Mouse (Mus musculus): Measurements from ENCODE around the gene Pde4c. TPM values are rescaled to one million over a fixed set of nuclear protein-coding genes. Genes with fewer than 3 reads are reported as not detected.
A peak's percentile ranks its signal among the peaks of the same experiment; 100 is the strongest.

Gene Pde4c
- polyA plus RNA-seq, 2 experiments: 0.38 TPM; not detected in 1

- Histone ChIP-seq H3K27me3 (ENCODE audit: control insufficient read depth, insufficient read depth, low read length) (no peaks in the 10 kb centered on the region), H3K4me1 (ENCODE audit: control insufficient read depth, insufficient read depth, low read length) (peaks cover 28% of the 10 kb centered on the region), H3K9ac (ENCODE audit: low read depth, low read length, severe bottlenecking) (peak overlapping the region; percentile 62), H3K9me3 (ENCODE audit: control insufficient read depth, low read length) (no peaks in the 10 kb centered on the region), H3K4me3 (replicated peaks; ENCODE audit: low read length) (peak overlapping the region; percentile 34), H3K36me3 (ENCODE audit: control insufficient read depth, insufficient read depth, low read length) (no peaks in the 10 kb centered on the region), H3K4me2 (replicated peaks; ENCODE audit: low read depth, low read length, severe bottlenecking) (peak overlapping the region; percentile 59), H3K27ac (replicated peaks; ENCODE audit: low read depth, low read length) (peak overlapping the region; percentile 77)
- DNase-seq (ENCODE audit: low spot score) (peak; percentile 59), ATAC-seq (ENCODE audit: low FRiP score, low read depth) (peak; percentile 69)
- 0% methylated on average over 9 of the region's 20 CpGs for WGBS
- TF ChIP-seq POLR2A (IDR thresholded peaks at IDR 0.05; ENCODE audit: borderline replicate concordance, extremely low read depth, insufficient read depth, insufficient read length): 0 out of 2 replicates have a peak, but pooled peaks have one; percentile 32
These were observed 31.7 kb upstream of the Pde4c start for GRCm38 (mm10) chr8:70691727-70692231.

GRCm38 (mm10) chr8:70693636-70694035 is 29.9 kb upstream of the Pde4c start:
- no peak for DNase-seq (ENCODE audit: low spot score)
- H3K27me3 ChIP-seq (ENCODE audit: control insufficient read depth, insufficient read depth, low read length): no peaks in the 10 kb centered on the region
- H3K27ac ChIP-seq (replicated peaks; ENCODE audit: low read depth, low read length): no peak overlapping the region
- 74% methylated on average over 5 of the region's 5 CpGs for WGBS
- no peak for ATAC-seq (ENCODE audit: low FRiP score, low read depth)
- no peak overlapping the region for H3K4me2 ChIP-seq (replicated peaks; ENCODE audit: low read depth, low read length, severe bottlenecking)
- peaks cover 40% of the 10 kb centered on the region for H3K4me1 ChIP-seq (ENCODE audit: control insufficient read depth, insufficient read depth, low read length)
- TF ChIP-seq POLR2A (IDR thresholded peaks at IDR 0.05; ENCODE audit: borderline replicate concordance, extremely low read depth, insufficient read depth, insufficient read length): no peak
- H3K9ac ChIP-seq (ENCODE audit: low read depth, low read length, severe bottlenecking): no peak overlapping the region
- H3K36me3 ChIP-seq (ENCODE audit: control insufficient read depth, insufficient read depth, low read length): no peaks in the 10 kb centered on the region
- no peaks in the 10 kb centered on the region for H3K9me3 ChIP-seq (ENCODE audit: control insufficient read depth, low read length)
- no peak overlapping the region for H3K4me3 ChIP-seq (replicated peaks; ENCODE audit: low read length)

GRCm38 (mm10) chr8:70695318-70696018 is 28.1 kb upstream of the Pde4c start:
- 20% methylated on average over 28 of the region's 32 CpGs for WGBS
- ATAC-seq (ENCODE audit: low FRiP score, low read depth) (no peak), DNase-seq (ENCODE audit: low spot score) (no peak)
- no peaks in the 10 kb centered on the region for H3K27me3 ChIP-seq (ENCODE audit: control insufficient read depth, insufficient read depth, low read length)
- H3K4me2 ChIP-seq (replicated peaks; ENCODE audit: low read depth, low read length, severe bottlenecking): peak overlapping the region; percentile 51
- TF ChIP-seq POLR2A (IDR thresholded peaks at IDR 0.05; ENCODE audit: borderline replicate concordance, extremely low read depth, insufficient read depth, insufficient read length): no peak
- peak overlapping the region; percentile 94 for H3K27ac ChIP-seq (replicated peaks; ENCODE audit: low read depth, low read length)
- H3K4me1 ChIP-seq (ENCODE audit: control insufficient read depth, insufficient read depth, low read length): peaks cover 40% of the 10 kb centered on the region
- no peaks in the 10 kb centered on the region for H3K9me3 ChIP-seq (ENCODE audit: control insufficient read depth, low read length)
- no peak overlapping the region for H3K4me3 ChIP-seq (replicated peaks; ENCODE audit: low read length)
- H3K9ac ChIP-seq (ENCODE audit: low read depth, low read length, severe bottlenecking): 0 out of 2 replicates have a peak overlapping the region, but pooled peaks have one; percentile 5
- no peaks in the 10 kb centered on the region for H3K36me3 ChIP-seq (ENCODE audit: control insufficient read depth, insufficient read depth, low read length)

- peaks cover 41% of the 10 kb centered on the region for H3K4me1 ChIP-seq (ENCODE audit: control insufficient read depth, insufficient read depth, low read length)
These were observed 27.3 kb upstream of the Pde4c start for GRCm38 (mm10) chr8:70696019-70696885.

GRCm38 (mm10) chr8:70696946-70697345 is 26.6 kb upstream of the Pde4c start:
- Histone ChIP-seq H3K4me3 (replicated peaks; ENCODE audit: low read length) (peak overlapping the region; percentile 18), H3K36me3 (ENCODE audit: control insufficient read depth, insufficient read depth, low read length) (no peaks in the 10 kb centered on the region), H3K9me3 (ENCODE audit: control insufficient read depth, low read length) (no peaks in the 10 kb centered on the region), H3K27me3 (ENCODE audit: control insufficient read depth, insufficient read depth, low read length) (no peaks in the 10 kb centered on the region), H3K4me1 (ENCODE audit: control insufficient read depth, insufficient read depth, low read length) (peaks cover 41% of the 10 kb centered on the region), H3K27ac (replicated peaks; ENCODE audit: low read depth, low read length) (peak overlapping the region; percentile 94), H3K4me2 (replicated peaks; ENCODE audit: low read depth, low read length, severe bottlenecking) (peak overlapping the region; percentile 51), H3K9ac (ENCODE audit: low read depth, low read length, severe bottlenecking) (peak overlapping the region; percentile 48)
- WGBS: 10% methylated on average over 4 of the region's 4 CpGs
- ATAC-seq (ENCODE audit: low FRiP score, low read depth) (no peak), DNase-seq (ENCODE audit: low spot score) (no peak)
- TF ChIP-seq POLR2A (IDR thresholded peaks at IDR 0.05; ENCODE audit: borderline replicate concordance, extremely low read depth, insufficient read depth, insufficient read length): no peak

More at GRCm38 (mm10) chr8:70696019-70696885, 27.3 kb upstream of the Pde4c start:
- no peak for TF ChIP-seq POLR2A (IDR thresholded peaks at IDR 0.05; ENCODE audit: borderline replicate concordance, extremely low read depth, insufficient read depth, insufficient read length)
- no peaks in the 10 kb centered on the region for H3K9me3 ChIP-seq (ENCODE audit: control insufficient read depth, low read length)
- peak; percentile 80 for DNase-seq (ENCODE audit: low spot score)
- peak overlapping the region; percentile 51 for H3K4me2 ChIP-seq (replicated peaks; ENCODE audit: low read depth, low read length, severe bottlenecking)
- H3K4me3 ChIP-seq (replicated peaks; ENCODE audit: low read length): peak overlapping the region; percentile 18
- H3K9ac ChIP-seq (ENCODE audit: low read depth, low read length, severe bottlenecking): peak overlapping the region; percentile 48
- H3K27ac ChIP-seq (replicated peaks; ENCODE audit: low read depth, low read length): peak overlapping the region; percentile 94
- H3K27me3 ChIP-seq (ENCODE audit: control insufficient read depth, insufficient read depth, low read length): no peaks in the 10 kb centered on the region
- H3K36me3 ChIP-seq (ENCODE audit: control insufficient read depth, insufficient read depth, low read length): no peaks in the 10 kb centered on the region
- 5% methylated on average over 29 of the region's 31 CpGs for WGBS
- ATAC-seq (ENCODE audit: low FRiP score, low read depth): no peak

Data from limb, embryonic 14.5 days (tissue).